Mouse (Mus musculus) limb, embryonic 11.5 days (tissue): ENCODE results near the gene Defb36. TPM values are rescaled to one million over a fixed set of nuclear protein-coding genes. Genes with fewer than 3 reads are reported as not detected.

Source experiments
- polyA plus RNA-seq: library from polyadenylated mRNA; unstranded; fragments of >200 nt; fragmentation: Nextera tagmentation; extraction: Ambion mirVana; gene quantifications from 2 replicates; pipeline ENCODE4 v1.2.1, GENCODE M21; 2014

Defb36 gene
- polyA plus RNA-seq, 1 experiment from 2014 or later: not detected

Other genes with a start within 250 kb of the Defb36 start
- 1.8 and 2.2 TPM in 2 replicates for gene Nrsn2, start 227.7 kb upstream of the Defb36 start, polyA plus RNA-seq
- 21.1 and 21.8 TPM in 2 replicates for gene Sox12, start 206.3 kb upstream of the Defb36 start, polyA plus RNA-seq
- gene Zcchc3, start 189.3 kb upstream of the Defb36 start, polyA plus RNA-seq: 69.4 and 75.8 TPM in 2 replicates
- gene 6820408C15Rik, start 188.7 kb upstream of the Defb36 start, polyA plus RNA-seq: 0.15 and 0.54 TPM in 2 replicates
- not detected in 2 replicates for gene Defb23, start 139.7 kb upstream of the Defb36 start, polyA plus RNA-seq
- gene Defb20, start 127.3 kb upstream of the Defb36 start, polyA plus RNA-seq: not detected in 2 replicates
- gene Defb22, start 114.2 kb upstream of the Defb36 start, polyA plus RNA-seq: not detected in 2 replicates
- gene Defb26, start 92.6 kb upstream of the Defb36 start, polyA plus RNA-seq: not detected in 2 replicates
- not detected in 2 replicates for gene Defb28, start 86.1 kb upstream of the Defb36 start, polyA plus RNA-seq
- gene Defb29, start 64.2 kb upstream of the Defb36 start, polyA plus RNA-seq: not detected in 2 replicates
- not detected in 2 replicates for gene Gm17416, start 35.0 kb upstream of the Defb36 start, polyA plus RNA-seq
- gene Defb21, start 31.6 kb upstream of the Defb36 start, polyA plus RNA-seq: not detected in 2 replicates
- gene Defb19, start 24.0 kb upstream of the Defb36 start, polyA plus RNA-seq: not detected in 2 replicates
- not detected in 2 replicates for gene Defb45, start 4.9 kb upstream of the Defb36 start, polyA plus RNA-seq
- 0.89 TPM in 1 of 2 replicates, not detected in the other for gene Defb25, start 18.7 kb downstream of the Defb36 start, polyA plus RNA-seq
- gene Rem1, start 22.6 kb downstream of the Defb36 start, polyA plus RNA-seq: 0.69 and 0.88 TPM in 2 replicates
- 123 and 126 TPM in 2 replicates for gene H13, start 65.1 kb downstream of the Defb36 start, polyA plus RNA-seq
- 37.1 and 38.5 TPM in 2 replicates for gene Mcts2, start 82.7 kb downstream of the Defb36 start, polyA plus RNA-seq
- 221 and 248 TPM in 2 replicates for gene Id1, start 131.9 kb downstream of the Defb36 start, polyA plus RNA-seq
- 18.5 and 22.3 TPM in 2 replicates for gene Cox4i2, start 149.8 kb downstream of the Defb36 start, polyA plus RNA-seq
- gene Bcl2l1, start 227.4 kb downstream of the Defb36 start, polyA plus RNA-seq: 109 and 110 TPM in 2 replicates
- 172 and 182 TPM in 2 replicates for gene Tpx2, start 243.6 kb downstream of the Defb36 start, polyA plus RNA-seq